Mouse (Mus musculus) adrenal gland, postnatal 14 days (tissue): ENCODE results near the gene Smu1. TPM values are rescaled to one million over a fixed set of nuclear protein-coding genes. Genes with fewer than 3 reads are reported as not detected.
A peak's percentile ranks its signal among the peaks of the same experiment; 100 is the strongest.

Source experiments
- DNase-seq: peaks from one replicate; pipeline ENCODE4 v3.0.0; 2021; ENCODE audit warnings: mixed read lengths
- long read RNA-seq, 2 experiments: library from polyadenylated mRNA; stranded (forward); transcript quantifications; one replicate each; pipeline ENCODE4 v2.0.0; 2021
- total RNA-seq: library from RNA; stranded (reverse); gene quantifications from 2 replicates; pipeline ENCODE4 v1.2.3, GENCODE M21; 2021

Gene Smu1
- total RNA-seq, result 55.8 and 62.3 TPM in 2 replicates
- long read RNA-seq, experiment 1, transcript Smu1-201 (12 exons, 2,418 nt), result major isoform, 145 of 160 reads
- long read RNA-seq, experiment 1, partial matches to known transcripts, result 5 of 160 reads
- long read RNA-seq, experiment 1, other reads (novel, unspliced or antisense), result 10 of 160 reads
- long read RNA-seq, experiment 2, transcript Smu1-201 (12 exons, 2,418 nt), result major isoform, 75 of 80 reads
- long read RNA-seq, experiment 2, partial matches to known transcripts, result 4 of 80 reads
- long read RNA-seq, experiment 2, other reads (novel, unspliced or antisense), result 1 of 80 reads

DNA sequence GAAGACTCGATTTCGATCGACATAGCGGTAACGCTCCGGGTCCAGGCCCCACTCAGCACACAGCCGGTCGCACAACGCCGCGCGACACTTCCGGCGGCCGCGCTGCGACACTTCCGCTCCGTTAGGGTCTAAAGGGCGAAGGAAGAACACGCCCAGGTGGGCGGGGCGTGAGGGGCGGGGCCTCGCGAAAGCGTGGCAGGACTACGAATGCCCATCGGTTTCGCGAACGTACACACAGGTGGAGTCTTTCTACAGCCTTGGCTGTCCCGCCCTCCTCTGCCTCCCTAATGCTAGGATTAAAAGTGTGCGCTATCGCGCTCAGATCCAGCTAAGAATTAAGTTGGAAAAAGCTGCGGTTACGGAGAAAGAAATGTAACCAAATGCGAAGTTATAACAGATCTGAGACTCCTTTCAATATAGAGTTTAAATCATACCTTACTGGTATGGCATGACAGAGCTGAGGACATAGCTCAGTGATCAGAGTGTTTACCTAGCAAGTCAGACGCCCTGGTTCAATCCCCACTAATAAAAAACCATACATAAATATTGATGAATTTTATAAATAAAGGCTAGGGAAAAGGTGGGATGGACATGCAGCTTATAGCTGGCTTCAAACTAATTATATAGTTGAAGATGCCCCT is at the start of gene Smu1:
Gene Smu1 (minus strand): TSS at position 144 of the 641 bp plus-strand sequence.
- DNase-seq, result peak; percentile 98

DNA sequence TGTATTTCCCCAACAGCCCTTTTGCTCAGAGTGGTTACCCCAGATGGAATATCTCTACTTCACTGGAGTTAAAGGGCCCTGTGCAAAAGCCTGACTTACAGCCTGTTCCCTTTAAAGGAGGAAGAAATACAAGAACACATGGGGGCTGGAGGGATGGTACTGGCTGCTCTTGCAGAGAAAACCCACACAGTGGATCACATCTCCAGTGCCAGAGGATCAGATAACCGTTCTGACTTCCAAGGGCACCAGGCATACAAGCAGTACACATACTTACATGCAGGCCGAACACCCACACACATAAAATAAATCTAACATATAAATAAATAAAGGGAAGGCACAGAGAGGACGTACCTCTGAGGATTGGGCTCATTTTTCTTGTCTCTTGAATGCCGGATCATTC is 49.7 kb upstream of the Smu1 start:
- no peak for DNase-seq

DNA sequence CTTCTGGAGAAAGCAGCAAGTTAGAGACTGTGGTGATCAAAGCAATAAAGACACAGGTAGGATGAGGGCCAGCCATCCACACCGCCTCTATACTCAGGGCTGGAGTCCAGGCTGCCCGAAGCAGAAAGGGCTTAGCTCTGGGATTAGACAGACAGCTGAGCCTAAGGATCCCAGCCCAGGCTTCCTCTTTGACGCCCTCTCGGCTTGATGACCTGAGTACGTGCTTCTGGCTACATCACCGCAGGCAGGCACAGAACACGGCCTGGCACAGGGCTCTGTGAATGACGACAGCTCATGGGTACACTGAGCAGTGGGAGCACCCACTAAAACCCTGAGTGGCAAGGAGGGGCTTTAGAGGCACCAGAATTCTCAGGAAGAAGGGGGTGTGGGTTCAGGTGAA is 47.7 kb upstream of the Smu1 start:
- DNase-seq, result no peak

DNA sequence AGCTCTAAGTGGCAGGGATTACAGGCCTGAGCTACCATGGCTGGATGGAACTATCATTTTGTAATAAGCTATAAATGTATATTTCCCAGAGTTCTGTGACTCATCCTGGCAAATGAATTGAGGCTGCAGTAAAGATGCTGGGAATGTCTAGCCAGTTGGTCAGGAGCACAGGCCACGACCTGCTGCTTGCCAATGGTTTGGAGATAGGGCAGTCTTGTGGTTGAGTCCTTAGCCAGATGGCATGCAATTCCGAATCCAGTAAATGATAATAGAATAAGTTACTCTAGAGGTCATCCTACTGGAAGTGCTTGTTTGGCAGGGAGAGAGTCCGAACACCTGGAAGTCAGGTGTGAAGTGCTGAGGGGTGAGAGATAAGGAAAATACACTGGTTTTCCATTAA is 45.1 kb upstream of the Smu1 start:
- DNase-seq, result no peak

DNA sequence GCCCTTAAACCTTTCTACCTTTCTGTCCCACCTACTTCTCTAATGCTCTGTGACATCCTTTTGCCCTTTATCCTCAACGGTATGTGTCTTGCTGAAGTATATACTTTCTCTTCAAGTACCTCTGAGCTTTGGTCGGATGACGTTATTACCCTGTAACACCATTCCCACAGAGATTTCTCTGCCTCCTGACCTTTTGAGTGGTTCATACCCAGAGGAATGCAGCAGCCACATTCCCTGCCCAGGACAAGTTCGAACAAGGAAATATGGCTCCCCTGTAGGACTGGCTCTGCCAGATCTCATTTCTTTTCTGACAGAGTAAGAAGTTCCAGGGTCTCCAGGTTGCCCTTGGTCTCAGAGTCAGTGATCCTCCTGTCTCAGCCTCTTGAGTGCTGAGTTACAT is 44.2 kb upstream of the Smu1 start:
- no peak for DNase-seq

DNA sequence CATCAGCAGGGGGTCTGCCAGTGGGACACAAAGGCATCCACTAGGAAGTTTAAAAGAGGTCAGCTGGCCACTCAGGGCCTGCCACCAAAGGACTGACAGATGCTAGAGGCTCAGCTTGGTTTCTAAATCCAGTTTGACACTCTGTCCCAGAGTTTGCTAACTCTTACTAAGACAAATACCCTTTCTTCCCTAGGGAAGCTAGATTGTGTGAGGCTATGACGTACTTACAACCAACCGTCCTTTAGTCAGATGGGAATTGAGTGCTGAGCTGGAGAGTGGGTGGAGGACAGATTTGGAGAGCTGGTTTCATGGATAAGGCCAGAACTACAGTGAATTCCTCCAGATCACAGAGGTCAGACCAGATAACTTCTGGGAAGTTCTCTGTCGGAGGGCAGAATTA is 43.1 kb upstream of the Smu1 start:
- no peak for DNase-seq

DNA sequence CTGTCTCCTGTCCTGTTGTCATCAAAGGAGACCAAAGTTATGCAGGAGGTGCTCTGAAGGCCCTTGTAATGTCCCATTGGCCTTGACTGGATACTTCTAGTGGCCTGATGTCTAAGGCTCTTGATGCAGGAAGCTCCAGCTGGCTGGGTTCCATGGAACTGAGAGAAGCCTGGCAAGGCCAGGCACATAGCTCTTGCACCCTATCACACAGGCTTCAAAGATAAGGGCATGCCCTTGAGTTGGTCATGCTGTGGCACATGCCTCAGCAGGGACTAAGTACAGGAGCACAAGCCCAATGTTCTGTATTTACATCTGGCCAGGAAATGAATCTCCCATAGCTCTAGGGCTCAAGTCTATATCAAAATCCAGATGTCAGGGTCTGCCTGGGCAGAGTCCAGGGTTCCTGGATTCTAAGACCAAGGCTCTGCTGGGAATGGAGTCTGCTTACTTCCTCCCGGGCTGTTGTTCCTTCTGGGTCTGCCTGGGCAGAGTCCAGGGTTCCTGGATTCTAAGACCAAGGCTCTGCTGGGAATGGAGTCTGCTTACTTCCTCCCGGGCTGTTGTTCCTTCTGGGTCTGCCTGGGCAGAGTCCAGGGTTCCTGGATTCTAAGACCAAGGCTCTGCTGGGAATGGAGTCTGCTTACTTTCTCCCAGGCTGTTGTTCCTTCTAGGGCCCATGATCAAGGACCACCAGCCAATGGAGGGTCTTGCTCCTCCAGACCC is 41.3 kb upstream of the Smu1 start:
- peak; percentile 93 for DNase-seq

DNA sequence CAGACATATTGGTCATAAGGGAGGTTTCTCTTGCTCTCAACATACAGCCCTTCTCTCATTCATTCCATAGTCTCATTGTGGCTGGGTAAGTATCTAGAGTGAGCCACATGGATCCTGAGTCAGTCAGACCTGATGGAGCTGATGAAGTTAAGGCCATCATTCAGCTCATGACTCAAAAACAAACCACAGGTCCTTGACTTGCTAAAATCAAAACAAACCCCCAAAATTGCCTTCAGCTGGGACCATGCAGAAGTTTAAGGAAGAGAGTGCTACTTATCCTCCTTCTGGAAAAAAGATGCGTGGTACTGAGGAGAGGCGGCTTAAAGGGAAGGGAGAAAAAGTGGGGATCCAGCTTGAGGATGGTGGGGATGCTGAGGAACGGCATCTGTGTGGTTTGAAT is 38.0 kb upstream of the Smu1 start:
- DNase-seq, result no peak

DNA sequence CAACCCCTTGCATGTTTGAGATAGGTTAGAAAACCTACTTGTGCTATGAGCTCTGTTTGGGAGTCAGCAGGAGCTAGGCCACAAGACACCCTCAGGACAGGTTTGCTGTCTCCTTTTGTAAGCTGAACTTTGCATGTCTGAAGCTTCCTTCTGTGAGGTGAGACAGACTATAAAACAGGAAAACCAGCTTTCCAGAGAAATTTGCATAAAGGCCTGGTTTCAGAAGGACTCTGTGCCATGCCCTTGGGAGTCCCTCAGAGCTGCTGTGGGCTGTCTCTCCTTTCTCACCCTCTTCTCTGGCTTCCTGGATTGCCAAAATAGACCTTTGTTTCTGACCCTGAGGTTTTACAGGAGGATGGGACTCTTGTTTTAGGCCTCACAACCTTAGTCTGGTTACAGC is 36.6 kb upstream of the Smu1 start:
- no peak for DNase-seq

DNA sequence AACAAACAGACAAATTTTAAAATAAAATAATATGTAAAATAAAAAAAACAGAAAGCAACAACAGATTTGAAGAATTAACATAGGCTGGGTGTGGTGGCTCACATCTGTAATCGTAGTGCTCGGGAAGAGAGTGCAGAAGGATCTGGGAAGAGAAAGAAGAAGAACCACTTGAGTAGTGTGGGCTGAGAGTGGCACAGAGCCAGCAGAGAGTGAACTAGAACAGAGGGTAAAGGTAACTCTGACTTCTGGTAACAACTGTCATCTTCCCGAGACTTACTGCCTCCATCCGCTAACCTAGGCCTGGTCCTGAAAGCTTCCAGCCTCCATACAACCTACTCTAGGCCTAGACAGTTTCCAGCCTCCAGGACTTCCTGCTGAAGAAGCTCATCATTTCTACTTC is 33.5 kb upstream of the Smu1 start:
- no peak for DNase-seq

DNA sequence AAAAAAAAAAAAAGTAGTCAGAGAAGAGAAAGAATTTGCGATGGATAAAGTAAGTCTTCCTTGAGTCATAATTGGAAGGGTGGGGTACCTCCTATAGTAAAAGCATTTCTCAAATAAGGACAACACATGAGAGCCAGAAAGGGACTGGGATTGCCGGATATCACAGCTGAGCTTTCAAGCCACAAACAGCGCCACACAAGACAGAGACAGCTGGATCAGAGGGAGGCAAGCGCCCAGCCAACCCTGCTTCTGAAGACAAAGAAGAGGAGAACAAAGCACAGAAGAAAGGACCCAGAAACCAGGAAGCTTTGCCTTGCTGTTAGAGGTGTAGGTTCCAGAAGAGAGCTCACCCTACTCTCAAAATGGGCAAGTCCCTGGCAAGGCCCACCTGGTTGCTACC is 28.9 kb upstream of the Smu1 start:
- no peak for DNase-seq

DNA sequence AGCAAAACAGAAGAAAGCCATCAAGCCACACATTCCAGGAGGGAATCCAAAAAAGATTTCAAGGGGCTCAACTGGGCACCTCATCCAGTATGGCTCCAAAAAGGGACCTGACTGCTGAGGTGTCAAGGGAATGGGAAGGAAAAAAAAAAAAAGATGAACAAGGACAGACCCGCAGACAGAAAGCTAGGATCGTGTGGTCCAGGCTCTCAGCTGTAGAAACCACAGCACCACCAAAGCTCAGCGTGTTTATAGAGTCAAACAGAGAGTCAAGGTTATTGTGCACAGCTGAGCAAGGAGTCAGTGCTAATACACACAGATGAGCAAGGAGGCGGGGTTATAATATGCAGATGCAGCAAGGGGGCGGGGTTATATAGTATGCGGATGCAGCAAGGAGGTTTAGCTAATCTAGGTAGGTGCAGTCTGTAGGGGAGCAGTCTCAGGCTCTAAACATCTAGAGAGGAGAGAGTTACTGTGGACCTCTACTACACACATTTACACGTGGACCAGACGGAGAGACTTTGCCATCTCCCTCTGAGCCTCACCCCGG is 28.0 kb upstream of the Smu1 start:
- no peak for DNase-seq

DNA sequence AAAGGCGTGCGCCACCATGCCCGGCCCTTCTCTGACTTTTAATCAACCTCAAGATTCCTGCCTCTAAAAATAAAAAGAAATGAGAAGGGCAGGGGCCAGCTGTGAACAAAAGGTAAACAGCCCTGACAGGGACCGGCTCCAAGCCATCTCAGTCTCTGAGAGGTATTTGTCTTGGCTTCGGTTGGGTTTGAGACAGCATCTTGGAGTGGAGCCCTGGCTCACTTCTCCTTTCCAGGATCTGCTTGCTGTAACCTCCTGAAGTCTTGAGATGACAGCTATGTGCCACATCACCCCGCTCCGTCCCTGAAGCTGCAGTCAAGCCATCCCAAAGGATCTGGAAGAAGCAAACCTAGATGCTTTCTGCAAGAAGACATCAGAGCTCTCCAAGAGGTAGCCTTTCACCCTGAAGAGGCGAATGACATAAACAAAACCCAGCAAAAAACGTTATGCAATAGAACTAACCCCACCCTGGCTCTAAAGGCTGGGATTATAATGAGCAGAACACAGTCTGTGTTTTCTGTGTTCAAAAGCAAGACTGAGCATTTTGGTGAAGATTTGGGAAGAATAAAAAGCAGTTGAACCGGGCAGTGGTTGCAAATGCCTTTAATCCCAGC is 26.9 kb upstream of the Smu1 start:
- DNase-seq, result peak; percentile 47

DNA sequence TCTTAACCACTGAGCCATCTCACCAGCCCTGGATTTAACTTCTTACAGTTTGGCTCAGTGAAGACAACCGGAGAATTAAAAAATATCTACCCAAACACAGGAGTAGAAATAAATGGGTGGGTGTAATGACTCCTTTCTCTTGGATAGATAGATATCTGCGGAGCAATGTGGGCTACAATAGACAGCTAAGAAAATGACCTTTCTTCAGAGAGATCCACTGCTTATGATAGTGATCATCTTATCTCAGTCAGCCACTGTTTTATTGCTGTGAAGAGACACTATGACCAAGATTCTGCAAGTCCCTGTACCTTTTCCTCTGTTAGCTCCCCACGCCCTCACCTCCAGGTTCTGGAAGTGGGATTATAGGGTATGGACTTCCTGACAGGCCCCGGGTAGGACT is 25.3 kb upstream of the Smu1 start:
- DNase-seq, result no peak

DNA sequence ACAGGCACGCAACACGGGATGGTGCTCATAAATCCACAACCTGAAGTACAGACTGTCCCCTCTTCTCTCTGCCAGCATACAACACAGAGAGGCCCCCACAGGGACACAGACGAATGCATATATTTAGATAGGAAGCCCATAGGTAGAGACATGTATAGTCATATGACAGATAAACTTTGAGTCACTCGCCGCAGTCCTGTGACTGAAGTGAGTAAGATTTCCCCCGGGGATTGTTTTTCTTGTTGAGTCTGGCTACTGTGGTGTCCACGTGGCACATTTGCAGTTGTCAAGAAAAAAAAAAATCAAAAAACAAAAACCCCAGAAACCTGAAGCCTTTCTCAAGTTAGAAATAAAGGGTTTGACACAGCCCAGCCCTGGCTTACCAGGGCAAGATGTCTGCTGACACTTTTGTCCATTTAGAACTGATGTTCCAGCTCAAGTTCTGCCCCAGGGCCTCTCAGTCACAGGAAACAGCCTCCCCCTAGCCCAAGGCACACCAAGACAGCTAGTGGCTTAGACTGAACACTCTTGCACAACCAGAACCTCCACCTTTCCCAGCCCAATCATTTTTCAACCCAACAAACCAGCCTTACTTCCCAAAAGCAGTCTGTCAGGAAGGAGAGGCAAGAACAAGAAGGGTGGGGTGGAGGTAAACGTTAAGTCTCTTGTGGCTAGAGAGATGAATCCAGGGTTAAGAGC is 24.2 kb upstream of the Smu1 start:
- no peak for DNase-seq

DNA sequence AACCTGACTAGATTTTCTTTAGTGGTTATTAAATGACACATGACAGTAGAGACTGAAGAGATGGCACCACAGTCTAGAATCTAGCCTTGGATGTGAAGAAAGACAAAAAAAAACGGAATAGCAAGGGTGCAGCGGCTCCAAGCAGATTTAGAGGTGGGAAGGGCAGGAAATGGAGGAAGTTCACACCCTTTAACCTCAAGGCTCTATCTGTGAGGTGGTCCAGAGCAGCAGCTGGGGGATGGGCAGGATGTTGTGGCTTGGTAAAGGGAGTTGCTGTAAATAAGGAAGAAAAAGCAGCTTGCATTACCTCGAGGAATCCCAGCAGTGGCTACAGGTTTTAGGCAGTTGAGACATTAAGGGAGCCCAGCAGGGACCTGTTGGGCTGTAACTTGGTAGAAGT is 23.4 kb upstream of the Smu1 start:
- peak; percentile 60 for DNase-seq

DNA sequence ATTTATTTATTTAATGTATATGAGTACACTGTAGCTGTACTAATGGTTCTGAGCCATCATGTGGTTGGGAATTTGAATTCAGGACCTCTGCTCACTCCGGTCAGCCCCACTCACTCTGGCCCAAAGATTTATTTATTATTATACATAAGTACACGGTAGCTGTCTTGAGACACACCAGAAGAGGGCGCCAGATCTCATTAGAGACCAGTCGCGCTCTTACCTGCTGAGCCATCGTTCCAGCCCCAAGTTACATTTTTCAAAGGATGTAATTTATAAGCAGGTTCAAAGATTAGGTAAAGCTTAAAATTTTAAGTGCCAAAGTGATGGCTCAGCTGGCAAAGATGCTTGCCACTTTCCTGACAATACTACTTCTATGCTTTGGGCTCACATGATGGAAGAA is 20.9 kb upstream of the Smu1 start:
- peak; percentile 35 for DNase-seq

DNA sequence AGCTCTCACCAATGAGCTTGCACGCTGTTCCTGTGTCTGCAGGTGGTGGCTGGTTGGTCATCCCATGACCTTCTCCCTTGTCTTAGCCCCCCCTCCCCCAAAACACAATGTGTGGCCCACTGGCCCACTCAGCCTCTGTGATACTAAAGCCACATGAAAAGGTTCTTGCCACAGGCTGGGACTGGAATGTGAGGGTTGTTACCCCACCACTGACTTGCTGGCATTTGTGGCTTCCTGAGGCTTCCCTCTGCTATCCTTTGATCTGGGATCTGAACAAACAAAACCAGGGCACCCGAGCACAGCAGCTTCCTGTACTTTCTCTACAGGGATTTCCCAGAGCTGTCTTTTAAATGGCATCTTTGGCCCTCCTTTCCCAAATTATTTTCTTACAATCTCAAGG is 19.4 kb upstream of the Smu1 start:
- no peak for DNase-seq

DNA sequence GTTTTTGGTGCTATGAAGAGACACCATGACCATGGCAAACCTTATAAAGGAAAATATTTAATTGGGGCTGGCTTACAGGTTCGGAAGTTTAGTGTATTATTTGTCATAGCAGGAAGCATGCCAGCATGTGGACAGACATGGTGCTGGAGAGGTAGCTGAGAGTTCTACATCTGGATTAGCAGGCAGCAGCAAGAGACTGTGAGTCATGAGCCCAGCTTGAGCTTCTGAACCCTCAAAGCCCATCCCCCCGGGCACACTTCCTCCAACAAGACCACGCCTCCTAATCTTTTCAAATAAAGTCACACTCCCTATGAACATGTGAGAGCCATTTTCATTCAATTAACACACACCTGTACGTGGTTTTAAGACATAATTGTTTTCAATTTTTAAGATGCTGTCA is 18.7 kb upstream of the Smu1 start:
- DNase-seq, result no peak

DNA sequence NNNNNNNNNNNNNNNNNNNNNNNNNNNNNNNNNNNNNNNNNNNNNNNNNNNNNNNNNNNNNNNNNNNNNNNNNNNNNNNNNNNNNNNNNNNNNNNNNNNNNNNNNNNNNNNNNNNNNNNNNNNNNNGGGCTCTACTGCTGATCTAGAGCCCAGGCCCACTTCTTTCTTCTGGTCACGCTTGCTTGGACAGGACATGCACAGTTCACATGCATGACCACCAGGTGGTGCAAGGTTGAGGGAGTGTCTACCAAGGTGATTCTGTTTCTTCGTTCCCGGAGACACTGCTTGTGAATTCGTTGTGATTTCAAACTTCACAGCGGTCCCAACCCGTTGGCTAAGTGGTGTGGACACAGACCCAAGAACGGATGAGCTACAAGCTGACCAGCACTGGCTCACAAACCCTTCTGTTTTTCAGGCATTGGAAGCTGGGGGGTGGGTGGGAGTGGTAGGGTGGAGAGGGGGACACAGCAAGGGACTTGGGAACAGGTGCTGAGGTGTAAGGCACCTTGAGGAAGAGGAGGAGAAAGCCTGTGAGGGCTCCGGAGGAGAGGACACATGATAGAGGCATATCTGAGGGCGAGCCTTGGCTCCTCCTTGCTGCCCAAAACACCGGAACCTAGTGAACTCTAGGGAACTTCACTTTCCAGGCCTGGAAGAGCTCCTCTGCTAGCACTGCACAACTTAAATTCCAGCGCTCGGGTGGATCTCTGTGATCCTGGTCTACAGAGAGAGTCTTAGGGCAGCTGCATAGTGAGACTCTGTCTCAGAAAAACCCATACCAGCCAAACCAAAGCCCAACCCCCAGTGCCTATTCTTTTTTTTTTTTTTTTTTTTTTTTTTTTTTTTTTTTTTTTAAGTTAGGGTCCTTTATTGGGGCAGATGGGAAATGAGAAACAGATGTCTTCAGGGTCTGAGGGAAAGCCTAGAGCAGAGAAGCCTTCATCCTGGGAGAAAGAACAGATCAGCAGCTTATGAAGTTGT is 16.8 kb upstream of the Smu1 start:
- DNase-seq, result peak; percentile 90

DNA sequence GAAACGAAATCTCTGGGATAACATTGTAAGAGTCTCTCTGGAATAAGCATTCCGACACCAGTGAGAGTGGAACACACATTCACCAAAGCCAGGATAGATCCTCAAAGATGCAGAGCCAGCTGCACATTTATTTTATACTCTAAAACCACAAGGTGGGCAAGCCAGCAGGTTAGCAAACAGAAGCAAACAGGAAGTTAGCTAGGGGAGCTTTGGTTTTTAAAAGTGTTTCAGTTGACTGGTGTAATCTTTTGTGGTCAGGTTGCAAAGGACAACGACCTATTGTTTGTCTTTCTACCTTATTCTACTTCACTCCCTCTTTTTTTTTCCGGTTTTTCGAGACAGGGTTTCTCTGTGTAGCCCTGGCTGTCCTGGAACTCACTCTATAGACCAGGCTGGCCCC is 2.2 kb upstream of the Smu1 start:
- no peak for DNase-seq
